In genomic region chr19:10204616-10205001, GRCm38 (mm10) we compare ENCODE assay signal across 7 mouse cellular contexts. TPM values are rescaled to one million over a fixed set of nuclear protein-coding genes. Genes with fewer than 3 reads are reported as not detected.
A peak's percentile ranks its signal among the peaks of the same experiment; 100 is the strongest.
DNase-seq lines count a peak whose midpoint lies in the region; ATAC-seq and TF ChIP-seq lines count a peak whose summit lies in the region.

No protein-coding gene starts in this region.

- H3K9me3 ChIP-seq in lung, postnatal 0 days (ENCODE audit: low read length), result no peaks in the 10 kb centered on the region

- H3K4me1 ChIP-seq in lung, postnatal 0 days (ENCODE audit: insufficient read depth, low read depth, low read length), result 0 out of 2 replicates have a peak, but pooled peaks cover 3% of the 10 kb centered on the region

- peak; percentile 79 for ATAC-seq in granulocyte monocyte progenitor cell, adult 5-6 weeks (replicated peaks; ENCODE audit: poor library complexity, severe bottlenecking)
- ATAC-seq in lung, postnatal 0 days, result peak; percentile 69

- peak; percentile 53 for TF ChIP-seq CTCF in lung, postnatal 0 days (IDR thresholded peaks at IDR 0.05)

- H3K4me3 ChIP-seq in lung, postnatal 0 days (ENCODE audit: low read depth, low read length), result peak overlapping the region; percentile 84

- H3K4me2 ChIP-seq in lung, postnatal 0 days (replicated peaks; ENCODE audit: low read depth, low read length), result peak overlapping the region; percentile 73

- peak; percentile 82; the same call in 1 of the 2 replicates for TF ChIP-seq EP300 in lung, postnatal 0 days (IDR thresholded peaks at IDR 0.05)

- WGBS in lung, postnatal 0 days, result 0% methylated on average over 5 of the region's 5 CpGs

- peaks cover 35% of the 10 kb centered on the region for H3K36me3 ChIP-seq in lung, postnatal 0 days (ENCODE audit: insufficient read depth, low read length)

- DNase-seq in A20 (ENCODE audit: low read depth, low spot score), result peak; percentile 65
- peak; percentile 77 for DNase-seq in CD4-positive, CD25-positive, alpha-beta regulatory T cell, adult 2 months (ENCODE audit: low read depth, low spot score)
- peak; percentile 38 for DNase-seq in cerebellum, adult 8-10 months
- peak; percentile 71 for DNase-seq in kidney, adult 9 months
- peak; percentile 93 for DNase-seq in lung, postnatal 0 days (ENCODE audit: low spot score)
- DNase-seq in spleen, adult 12 weeks (ENCODE audit: low spot score), result peak; percentile 33

- H3K9ac ChIP-seq in lung, postnatal 0 days (replicated peaks; ENCODE audit: low read depth), result peak overlapping the region; percentile 74

- no peaks in the 10 kb centered on the region for H3K27me3 ChIP-seq in lung, postnatal 0 days (replicated peaks; ENCODE audit: insufficient read depth, low read length)

- peak overlapping the region; percentile 93 for H3K27ac ChIP-seq in lung, postnatal 0 days (ENCODE audit: low read length)

RNA-seq across cellular contexts. Expression of gene Fen1, which starts 0.6 kb away (rescaled TPM):
- 82.9 and 89.7 TPM in 2 replicates for total RNA-seq in granulocyte monocyte progenitor cell, adult 5-6 weeks (2014; fragmentation: Nextera tagmentation)
- 145 and 160 TPM in 2 replicates for total RNA-seq in granulocyte monocyte progenitor cell, adult 5-6 weeks (2017)
- polyA plus RNA-seq in lung, postnatal 0 days (2015; fragmentation: Nextera tagmentation; extraction: Ambion mirVana), result 18.0 and 18.7 TPM in 2 replicates

RNA-seq across cellular contexts. Expression of gene Tmem258, which starts 0.8 kb away (rescaled TPM):
- 356 and 442 TPM in 2 replicates for total RNA-seq in granulocyte monocyte progenitor cell, adult 5-6 weeks (2014; fragmentation: Nextera tagmentation)
- total RNA-seq in granulocyte monocyte progenitor cell, adult 5-6 weeks (2017), result 191 and 246 TPM in 2 replicates
- 362 and 394 TPM in 2 replicates for polyA plus RNA-seq in lung, postnatal 0 days (2015; fragmentation: Nextera tagmentation; extraction: Ambion mirVana)

RNA-seq across cellular contexts. Expression of gene Fads1, which starts 21.9 kb away (rescaled TPM):
- total RNA-seq in granulocyte monocyte progenitor cell, adult 5-6 weeks (2014; fragmentation: Nextera tagmentation), result 11.3 and 14.5 TPM in 2 replicates
- total RNA-seq in granulocyte monocyte progenitor cell, adult 5-6 weeks (2017), result 9.7 and 18.5 TPM in 2 replicates
- polyA plus RNA-seq in lung, postnatal 0 days (2015; fragmentation: Nextera tagmentation; extraction: Ambion mirVana), result 44.5 and 48.8 TPM in 2 replicates

RNA-seq across cellular contexts. Expression of gene Myrf, which starts 35.9 kb away (rescaled TPM):
- not detected in 2 replicates for total RNA-seq in granulocyte monocyte progenitor cell, adult 5-6 weeks (2014; fragmentation: Nextera tagmentation)
- total RNA-seq in granulocyte monocyte progenitor cell, adult 5-6 weeks (2017), result not detected in 2 replicates
- 5.0 and 5.9 TPM in 2 replicates for polyA plus RNA-seq in lung, postnatal 0 days (2015; fragmentation: Nextera tagmentation; extraction: Ambion mirVana)

Comparison
In these comparisons a context has a peak if more than half of its experiments do, and no peak if none do; other contexts are left out.
1. Peak in every context shown above with its lines: DNase-seq, ATAC-seq, H3K4me3 ChIP-seq and H3K27ac ChIP-seq.
2. DNase-seq: peak in every context shown above with its lines; median percentile 93 in lung, postnatal 0 days; 77 in CD4-positive, CD25-positive, alpha-beta regulatory T cell, adult 2 months; 71 in kidney, adult 9 months; 65 in A20; 38 in cerebellum, adult 8-10 months; 33 in spleen, adult 12 weeks.